Mouse (Mus musculus) layer of hippocampus, adult 2 months (tissue): ENCODE measurements at regions not wholly inside any gene's neighbourhood (a gene's known extent, or its start where the extent isn't known, plus 50 kb on each side); places are given as distances from the start of the nearest gene placed in this dataset.

Experiments
- DNase-seq, 2 experiments: peaks; one replicate each; pipeline ENCODE4 v3.0.0; 2022; ENCODE audit warnings: low spot score in 2 of 2
- H3K27ac ChIP-seq: fragments of 200-600 bp; 2 replicates; pipeline ENCODE4 v1.8.1; 2022
- H3K4me3 ChIP-seq: fragments of 200-600 bp; 2 replicates; pipeline ENCODE4 v1.8.1; 2022; ENCODE audit warnings: mild to moderate bottlenecking
- CTCF ChIP-seq: fragments of 200-600 bp; conservative IDR thresholded peaks from 2 replicates; pipeline ENCODE4 v1.8.1; 2022; ENCODE audit warnings: antibody characterized with exemption, mild to moderate bottlenecking, moderate library complexity

DNA sequence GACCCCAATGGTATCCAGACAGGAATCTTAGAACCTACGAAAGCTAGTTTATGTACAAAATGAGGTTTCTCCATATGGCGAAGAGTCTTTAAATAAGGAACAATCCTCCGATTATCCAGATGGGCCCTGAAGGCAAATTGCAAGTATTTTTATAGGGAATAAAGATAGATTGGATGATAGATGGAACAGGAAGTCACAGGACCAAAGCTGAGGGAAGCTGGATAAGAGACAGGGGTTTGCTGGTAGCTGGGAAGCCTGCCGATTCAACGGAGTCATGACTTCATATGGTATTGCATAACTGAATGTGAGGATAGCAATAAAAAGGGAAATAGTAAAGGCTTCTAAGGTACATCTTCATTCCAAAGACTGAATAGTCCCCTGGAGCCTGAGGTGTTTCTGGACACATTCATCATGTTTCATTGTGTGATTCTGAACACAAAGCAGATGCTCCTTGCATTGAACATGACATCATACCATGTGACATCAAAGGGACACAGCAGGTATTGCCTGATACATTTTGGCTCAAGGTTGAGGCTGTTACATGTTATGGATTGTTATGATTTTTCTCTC is 113.4 kb upstream of the Celf2 start:
- TF ChIP-seq CTCF, result no peak
- peak in 1 of 2 experiments; percentile 10 for DNase-seq
- no peak overlapping the region for H3K27ac ChIP-seq

GRCm38 (mm10) chr2:7619888-7620664 is 110.7 kb upstream of the Celf2 start:
- no peak for TF ChIP-seq CTCF
- peak; percentile 30 to 46 for DNase-seq
- H3K27ac ChIP-seq, result peak overlapping the region; percentile 56

More for the DNA sequence above, 113.4 kb upstream of the Celf2 start:
- no peak overlapping the region for H3K4me3 ChIP-seq

DNA sequence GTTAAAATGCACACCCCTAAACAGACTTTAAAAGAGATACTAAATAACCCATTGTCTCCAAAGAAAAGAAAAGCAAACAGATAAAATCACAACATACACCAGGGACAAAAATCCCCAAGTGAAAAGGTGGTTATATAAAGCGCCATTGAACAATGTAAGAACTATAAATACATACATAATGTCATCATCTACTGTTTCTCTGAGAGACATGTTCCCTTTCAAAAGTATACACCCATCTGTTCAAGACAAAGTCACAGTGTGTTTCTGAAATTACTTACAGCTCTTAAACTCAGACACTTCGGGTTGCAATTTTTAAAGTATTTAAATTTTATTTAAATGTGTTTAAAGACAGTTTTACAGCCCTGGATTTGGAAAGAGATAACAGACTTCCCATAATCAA is 68.8 kb upstream of the Celf2 start:
- peak overlapping the region; percentile 84 for H3K27ac ChIP-seq

More at GRCm38 (mm10) chr2:7619888-7620664, 110.7 kb upstream of the Celf2 start:
- H3K4me3 ChIP-seq, result no peak overlapping the region

More for the DNA sequence above, 68.8 kb upstream of the Celf2 start:
- TF ChIP-seq CTCF, result no peak
- peak in 1 of 2 experiments; percentile 39 for DNase-seq
- no peak overlapping the region for H3K4me3 ChIP-seq
